Mouse (Mus musculus) heart, postnatal 0 days (tissue): ENCODE measurements around the gene Kctd21. TPM values are rescaled to one million over a fixed set of nuclear protein-coding genes. Genes with fewer than 3 reads are reported as not detected.

Experiments used
- ATAC-seq: fragments of 200-750 bp; cut with Nextera tagmentation; 2 replicates; pipeline ENCODE4 v1.8.0; 2017; ENCODE audit warnings: low read depth, moderate number of reproducible peaks, moderate library complexity; ENCODE audit not compliant: insufficient read depth
- DNase-seq: peaks from one replicate; pipeline ENCODE4 v3.0.0-alpha.2; 2016; ENCODE audit warnings: low spot score
- H3K27ac ChIP-seq: fragments of 300-500 bp; sonication (generic); 2 replicates; pipeline ENCODE4 v1.5.1; 2014; ENCODE audit warnings: low read depth, mild to moderate bottlenecking
- H3K27me3 ChIP-seq: fragments of 300-500 bp; sonication (generic); 2 replicates; pipeline ENCODE4 v1.6.1; 2014; ENCODE audit warnings: low read length, mixed read lengths; ENCODE audit not compliant: control insufficient read depth, insufficient read depth
- H3K36me3 ChIP-seq: fragments of 300-500 bp; sonication (generic); replicated peaks from 2 replicates; pipeline ENCODE4 v1.6.1; 2014; ENCODE audit warnings: low read length, mixed read lengths; ENCODE audit not compliant: control insufficient read depth, insufficient read depth
- H3K4me1 ChIP-seq: fragments of 300-500 bp; sonication (generic); 2 replicates; pipeline ENCODE4 v1.6.1; 2014; ENCODE audit warnings: antibody characterized with exemption; ENCODE audit not compliant: control insufficient read depth, insufficient read depth
- H3K4me2 ChIP-seq: fragments of 300-500 bp; sonication (generic); 2 replicates; pipeline ENCODE4 v1.6.1; 2014; ENCODE audit warnings: low read depth, mild to moderate bottlenecking, low read length, moderate library complexity
- H3K4me3 ChIP-seq: fragments of 300-500 bp; sonication (generic); 2 replicates; pipeline ENCODE4 v1.5.1; 2014; ENCODE audit warnings: low read depth, low read length
- H3K9ac ChIP-seq: fragments of 300-500 bp; sonication (generic); replicated peaks from 2 replicates; pipeline ENCODE4 v1.6.1; 2014; ENCODE audit warnings: low read depth, low read length, mixed read lengths
- H3K9me3 ChIP-seq: fragments of 300-500 bp; sonication (generic); replicated peaks from 2 replicates; pipeline ENCODE4 v1.6.1; 2016; ENCODE audit warnings: low read length; ENCODE audit not compliant: control insufficient read depth
- CTCF ChIP-seq: IDR thresholded peaks from 2 replicates; pipeline ENCODE4 v1.5.1; 2016; ENCODE audit warnings: antibody characterized with exemption, control low read depth, low read depth
- EP300 ChIP-seq: IDR thresholded peaks from 2 replicates; pipeline ENCODE4 v1.6.1; 2016; ENCODE audit warnings: antibody characterized with exemption, low read depth
- WGBS: fragments of 180-500 bp; shearing (Covaris S2); extraction: QIAGEN DNeasy Blood & Tissue Kit; methylation state at CpG from one replicate; pipeline ENCODE4 v1.1.7; 2014; 5-methylcytosine and 5-hydroxymethylcytosine counted together
- polyA plus RNA-seq: library from polyadenylated mRNA; unstranded; fragments of >200 nt; fragmentation: Nextera tagmentation; extraction: Ambion mirVana; gene quantifications from 2 replicates; pipeline ENCODE4 v1.2.1, GENCODE M21; 2015
- total RNA-seq: library from RNA; depleted of rRNA; stranded (reverse); fragments of >200 nt; gene quantifications from 2 replicates; pipeline ENCODE4 v1.2.3, GENCODE M21; 2014; ENCODE audit warnings: low replicate concordance

Kctd21 gene
- total and polyA plus RNA-seq, 2 experiments from 2014 or later, result 1.9 to 3.4 TPM

DNA sequence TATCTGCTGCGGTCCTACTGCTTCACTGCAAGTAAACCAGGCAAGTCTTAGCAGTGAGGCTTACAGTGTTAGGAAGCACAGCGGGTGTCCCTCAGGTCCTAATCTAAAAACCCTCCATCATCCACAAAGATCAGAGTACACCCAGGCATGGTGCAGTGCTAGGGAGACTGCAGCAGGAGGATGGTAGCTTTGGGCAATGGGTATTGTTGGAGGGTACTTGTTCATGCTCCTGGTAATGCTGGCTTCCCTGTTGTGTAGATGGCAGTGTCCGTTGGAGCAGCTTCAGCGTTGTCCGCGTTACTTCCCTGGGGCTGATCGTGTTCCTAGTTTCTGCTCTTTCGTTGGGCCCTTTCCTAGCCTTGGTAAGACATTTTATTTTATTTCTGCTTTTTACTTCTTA lies 50.5 kb downstream of the Kctd21 start:
- ATAC-seq, result no peak
- Histone ChIP-seq H3K4me1 (no peaks in the 10 kb centered on the region), H3K9me3 (no peaks in the 10 kb centered on the region), H3K4me2 (no peak overlapping the region), H3K27me3 (no peaks in the 10 kb centered on the region), H3K9ac (no peak overlapping the region), H3K4me3 (no peak overlapping the region), H3K36me3 (peaks cover 83% of the 10 kb centered on the region), H3K27ac (no peak overlapping the region)
- no peak for DNase-seq
- 96% methylated on average over 8 of the region's 8 CpGs for WGBS
- TF ChIP-seq CTCF (no peak), EP300 (no peak)

DNA sequence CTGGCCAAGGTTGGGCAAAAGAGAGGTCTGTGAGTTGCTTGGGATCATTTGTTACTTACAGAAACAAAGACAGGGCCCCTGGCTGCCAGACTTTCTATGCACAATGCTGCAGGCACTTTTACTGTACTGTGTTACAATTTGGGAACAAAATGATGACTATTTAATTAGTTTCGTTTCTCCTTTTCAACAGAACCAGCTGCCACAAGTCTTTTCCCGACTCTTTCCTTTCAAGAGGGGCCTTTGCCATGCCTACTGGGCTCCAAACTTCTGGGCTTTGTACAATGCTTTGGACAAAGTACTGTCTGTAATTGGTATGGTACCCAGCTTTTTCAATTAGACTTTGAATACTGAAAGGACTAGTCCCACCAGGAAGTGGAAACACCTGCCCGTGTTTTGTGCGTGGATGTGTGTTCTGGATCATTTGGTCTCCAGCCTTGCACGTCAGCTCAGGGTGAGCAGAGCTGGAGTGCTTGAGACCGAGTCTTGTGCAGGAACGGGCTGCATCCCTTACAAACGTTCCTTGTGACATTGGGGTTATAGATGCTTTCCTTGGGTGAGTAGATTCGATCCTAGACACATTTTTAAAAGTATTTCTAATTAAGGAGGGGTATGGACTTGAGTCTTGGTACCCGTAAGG lies 51.5 kb downstream of the Kctd21 start:
- Histone ChIP-seq H3K4me2 (no peak overlapping the region), H3K9me3 (no peaks in the 10 kb centered on the region), H3K4me1 (no peaks in the 10 kb centered on the region), H3K27me3 (no peaks in the 10 kb centered on the region), H3K9ac (no peak overlapping the region), H3K27ac (no peak overlapping the region), H3K36me3 (peaks cover 83% of the 10 kb centered on the region), H3K4me3 (no peak overlapping the region)
- TF ChIP-seq EP300, result no peak
- TF ChIP-seq CTCF, result no peak
- DNase-seq, result no peak
- no peak for ATAC-seq
- WGBS, result 88% methylated on average over 10 of the region's 10 CpGs

DNA sequence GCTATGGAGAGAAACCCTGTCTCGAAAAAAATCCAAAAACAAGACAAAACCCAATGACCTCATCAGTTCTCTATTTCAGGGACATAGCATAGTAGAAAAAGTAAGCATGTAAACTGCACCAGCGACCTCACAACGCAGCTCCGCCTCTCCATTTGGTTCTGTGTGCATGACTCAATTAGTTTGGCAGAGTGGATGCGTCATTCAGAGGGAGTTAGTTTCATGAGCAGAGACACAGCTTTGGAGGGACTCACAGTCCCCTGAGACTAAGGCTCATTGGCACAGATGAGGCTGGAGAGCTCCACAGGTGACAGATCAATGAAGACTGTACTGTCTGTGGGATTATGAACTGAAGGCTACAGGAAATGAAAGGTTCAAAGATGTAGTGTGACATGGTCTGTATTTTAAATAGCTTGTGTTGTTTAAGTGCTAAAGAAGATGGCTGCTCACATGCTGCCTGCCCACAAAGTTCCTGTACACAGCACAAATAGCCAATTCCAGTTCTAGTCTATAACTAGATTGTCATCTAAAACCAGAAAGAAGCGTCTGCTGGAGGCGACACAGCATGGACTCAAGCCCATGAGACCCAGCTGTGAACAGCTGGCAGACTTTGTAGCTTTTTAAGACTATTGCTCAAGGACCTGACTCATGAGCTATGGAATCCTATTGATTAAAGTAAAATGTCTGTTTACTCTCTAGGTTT lies 54.1 kb downstream of the Kctd21 start:
- no peak overlapping the region for H3K4me3 ChIP-seq
- H3K27ac ChIP-seq, result peak overlapping the region; percentile 51; the same call in 1 of the 2 replicates
- H3K36me3 ChIP-seq, result peaks cover 82% of the 10 kb centered on the region
- H3K4me2 ChIP-seq, result no peak overlapping the region
- no peak overlapping the region for H3K9ac ChIP-seq
- no peak for TF ChIP-seq CTCF
- TF ChIP-seq EP300, result no peak
- no peaks in the 10 kb centered on the region for H3K4me1 ChIP-seq
- 83% methylated on average over 7 of the region's 7 CpGs for WGBS
- no peaks in the 10 kb centered on the region for H3K9me3 ChIP-seq
- peak; percentile 33; the same call in 1 of the 2 replicates for ATAC-seq
- no peaks in the 10 kb centered on the region for H3K27me3 ChIP-seq
- DNase-seq, result no peak

DNA sequence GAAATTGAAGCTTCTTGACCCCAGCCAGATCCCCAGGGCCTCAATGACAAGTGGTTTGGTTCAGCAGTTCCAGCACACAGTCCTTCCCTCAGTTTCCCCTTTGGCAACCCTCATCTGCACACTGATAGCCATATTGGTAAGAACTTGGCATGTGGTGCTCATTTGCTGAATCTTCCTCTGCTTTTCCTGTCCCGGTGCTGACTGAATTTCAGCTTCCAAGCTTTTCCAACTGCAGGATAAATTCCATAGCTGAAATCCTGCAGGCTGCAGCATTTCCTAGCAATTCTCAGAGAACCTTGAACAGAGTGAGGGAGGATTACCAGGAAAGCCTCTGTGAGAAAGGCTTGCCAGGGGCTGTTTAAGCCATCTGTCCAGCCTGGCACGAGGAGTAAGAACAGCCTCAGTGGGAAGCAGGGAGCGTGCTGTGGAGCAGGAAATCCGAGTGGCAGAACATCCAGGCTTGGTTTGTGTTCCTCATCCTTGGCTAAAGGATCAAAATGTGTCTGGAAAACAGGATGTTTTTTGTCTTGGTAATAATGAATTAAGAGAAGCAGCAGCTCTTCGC lies 54.8 kb downstream of the Kctd21 start:
- TF ChIP-seq EP300 (no peak), CTCF (no peak)
- no peak for DNase-seq
- no peaks in the 10 kb centered on the region for H3K9me3 ChIP-seq
- H3K36me3 ChIP-seq, result peaks cover 82% of the 10 kb centered on the region
- no peaks in the 10 kb centered on the region for H3K4me1 ChIP-seq
- H3K27me3 ChIP-seq, result no peaks in the 10 kb centered on the region
- WGBS, result 79% methylated on average over 5 of the region's 5 CpGs
- peak overlapping the region; percentile 47 for H3K27ac ChIP-seq
- H3K4me3 ChIP-seq, result no peak overlapping the region
- no peak overlapping the region for H3K9ac ChIP-seq
- ATAC-seq, result no peak
- no peak overlapping the region for H3K4me2 ChIP-seq

DNA sequence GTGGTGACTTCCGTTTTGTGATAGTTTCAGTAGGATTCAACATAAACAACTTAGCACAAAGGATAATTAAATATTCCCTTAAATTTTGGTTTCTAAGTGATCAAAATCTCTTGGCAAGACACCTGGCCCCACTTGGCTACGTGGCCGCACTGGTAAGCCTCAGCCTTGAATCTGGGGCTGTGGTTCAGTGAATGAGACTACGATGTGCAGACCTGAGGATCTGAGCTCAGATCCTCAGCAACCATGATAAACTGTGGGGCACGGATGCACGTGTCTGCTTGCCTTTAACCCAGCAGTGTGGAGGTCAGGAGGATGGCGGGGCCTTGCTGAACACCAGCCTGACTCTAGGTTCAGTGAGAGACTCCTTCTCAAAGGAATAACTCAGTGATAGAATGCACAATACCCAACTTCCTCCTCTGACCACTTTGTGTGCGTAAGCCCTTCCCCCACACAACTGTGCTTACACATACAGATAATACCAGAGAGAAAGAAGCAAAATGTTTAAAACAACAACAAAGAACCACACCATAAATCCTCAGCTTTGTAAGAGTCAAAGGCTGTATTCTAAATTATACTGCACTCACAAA lies 55.5 kb downstream of the Kctd21 start:
- Histone ChIP-seq H3K4me2 (no peak overlapping the region), H3K27ac (peak overlapping the region; percentile 47; the same call in 1 of the 2 replicates), H3K9me3 (no peaks in the 10 kb centered on the region), H3K4me3 (no peak overlapping the region), H3K9ac (no peak overlapping the region), H3K27me3 (no peaks in the 10 kb centered on the region), H3K4me1 (no peaks in the 10 kb centered on the region), H3K36me3 (peaks cover 79% of the 10 kb centered on the region)
- ATAC-seq (no peak), DNase-seq (no peak)
- 81% methylated on average over 8 of the region's 8 CpGs for WGBS
- TF ChIP-seq CTCF (no peak), EP300 (no peak)
